Mouse (Mus musculus) megakaryocyte, embryonic 14.5 days (primary cell): ENCODE results near the gene Larp4.

ENCODE experiments used
- FLI1 ChIP-seq: IDR thresholded peaks from 2 replicates; pipeline ENCODE4 v1.6.1; 2012; ENCODE audit warnings: low read length, inconsistent platforms, mixed read lengths
- GATA1 ChIP-seq: IDR thresholded peaks from 3 replicates; pipeline ENCODE4 v1.6.1; 2012; ENCODE audit warnings: mixed read lengths, low read length, inconsistent platforms, borderline replicate concordance

DNA sequence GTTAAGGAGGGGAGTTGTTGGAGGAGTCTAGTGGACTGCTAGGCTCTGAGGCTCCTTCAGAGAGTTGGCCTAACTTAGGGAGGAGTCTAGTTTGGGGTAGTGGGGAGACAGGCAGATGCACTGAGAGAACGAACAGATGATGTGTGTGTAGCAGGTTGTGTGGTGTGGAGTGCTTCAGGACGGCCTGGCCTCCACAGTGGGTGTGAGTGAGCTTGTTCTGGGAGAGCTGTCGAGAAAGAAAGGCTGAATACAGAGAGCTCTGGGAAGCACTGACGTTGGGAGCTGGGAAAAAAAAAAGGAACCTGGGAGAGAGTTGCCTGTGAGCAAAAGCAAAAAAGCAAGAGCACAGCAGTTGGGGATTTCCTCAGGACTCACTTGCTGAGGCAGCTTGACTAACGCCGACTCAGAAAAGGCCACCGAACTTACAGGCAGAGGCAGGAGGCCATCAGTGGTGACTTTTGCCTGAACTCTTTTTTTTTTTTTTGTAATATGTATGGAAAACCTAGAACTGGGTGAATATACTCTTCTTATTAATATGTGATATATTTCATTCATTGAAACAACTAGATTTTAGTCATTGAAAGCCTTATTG, 79.7 kb downstream of the Larp4 start:
- TF ChIP-seq GATA1 (no peak), FLI1 (no peak)
